Mouse (Mus musculus): ENCODE results near the gene Hmgb3.
"Not testable (repeated sequence)": the region's sequence is repeated elsewhere in the genome, so short reads cannot be mapped to it uniquely, and the experiment has no call there.

Hmgb3 gene

DNA sequence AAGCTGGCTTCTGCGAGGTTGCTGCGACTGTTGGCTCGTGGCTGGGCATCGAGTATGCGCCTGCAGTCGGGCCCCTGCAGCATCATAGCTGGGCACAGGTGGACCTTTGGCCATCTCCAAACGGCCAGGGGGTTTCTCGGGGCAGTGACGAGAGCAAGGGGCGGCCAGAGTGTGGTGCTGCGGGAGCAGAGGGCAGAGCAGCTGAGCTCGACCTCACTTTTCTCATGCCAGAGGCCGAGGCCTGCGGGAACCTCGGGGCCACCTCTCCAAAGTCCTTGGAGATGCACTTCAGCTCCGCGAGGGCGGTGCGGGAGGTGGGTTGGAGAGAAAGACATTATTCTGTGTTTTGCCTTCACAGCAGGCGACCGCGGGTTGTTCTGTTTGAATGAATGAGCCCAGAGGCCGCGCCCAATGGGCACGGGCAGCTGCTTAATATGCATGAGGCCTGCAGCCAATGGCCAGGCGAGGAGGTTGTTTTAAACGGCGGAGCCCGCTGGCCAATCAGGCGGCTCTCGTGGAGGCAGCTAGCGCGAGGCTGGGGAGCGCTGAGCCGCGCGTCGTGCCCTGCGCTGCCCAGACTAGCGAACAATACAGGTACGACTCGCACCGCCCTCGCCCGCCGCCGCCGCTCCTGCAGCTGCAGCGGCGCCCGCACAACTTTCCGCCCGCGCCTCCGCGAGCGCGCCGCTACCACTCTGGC lies at the start of gene Hmgb3:
Gene Hmgb3, plus strand, starts transcription at position 504 of the 700 bp plus-strand sequence.
- in situ Hi-C loops (cut with MboI): no loop called here

DNA sequence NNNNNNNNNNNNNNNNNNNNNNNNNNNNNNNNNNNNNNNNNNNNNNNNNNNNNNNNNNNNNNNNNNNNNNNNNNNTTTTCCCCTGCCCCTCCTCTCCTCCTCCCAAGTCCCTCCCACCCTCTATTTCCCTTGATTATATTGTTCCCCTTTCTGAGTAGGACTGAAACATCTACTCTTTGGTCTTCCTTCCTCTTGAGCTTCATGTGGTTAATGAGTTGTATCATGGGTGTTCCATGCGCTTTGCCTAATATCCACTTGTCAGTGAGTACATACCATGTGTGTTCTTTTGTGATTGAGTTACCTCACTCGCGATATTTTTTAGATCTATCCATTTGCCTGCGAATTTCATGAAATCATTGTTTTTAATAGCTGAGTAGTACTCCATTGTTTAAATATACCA lies 49.1 kb upstream of the Hmgb3 start:
- in situ Hi-C loops (cut with MboI): not testable (repeated sequence)

DNA sequence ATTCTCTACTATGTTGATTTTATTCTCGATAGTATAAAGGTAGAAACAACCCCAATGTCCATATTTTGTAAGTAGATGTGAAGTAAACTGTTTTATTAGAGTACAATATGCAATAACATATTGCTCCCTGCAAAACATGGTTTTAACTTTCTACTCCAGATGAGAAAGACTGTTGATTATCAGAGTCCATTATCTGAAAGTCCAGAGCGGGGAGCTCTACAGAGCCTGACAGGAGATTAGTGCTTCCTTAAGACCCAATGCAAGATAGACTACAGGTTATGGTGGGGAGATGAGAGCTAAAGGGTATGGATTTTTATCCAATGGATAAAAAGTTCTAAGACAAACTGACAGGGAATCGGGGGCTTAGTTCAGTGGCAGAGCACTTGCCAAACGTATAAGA lies 36.5 kb upstream of the Hmgb3 start:
- in situ Hi-C loops (cut with MboI): no loop called here

DNA sequence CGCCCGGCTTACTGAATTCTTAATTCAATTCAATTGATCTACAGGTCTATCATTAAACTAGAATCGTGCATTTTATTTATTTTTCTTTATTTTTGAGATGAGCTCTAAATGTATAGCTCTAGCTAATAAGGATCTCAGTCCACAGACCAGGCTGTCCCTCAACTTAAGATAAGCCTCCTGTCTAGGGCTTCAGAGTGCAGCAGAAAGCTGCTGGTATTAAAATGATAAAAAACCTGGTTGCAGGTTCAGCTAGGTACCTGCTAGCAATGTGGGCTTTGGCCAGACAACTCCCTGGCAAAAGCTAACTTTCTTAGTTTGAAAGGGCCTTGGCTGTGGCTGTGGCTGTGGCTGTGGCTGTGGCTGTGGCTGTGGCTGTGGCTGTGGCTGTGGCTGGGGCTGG lies 32.8 kb upstream of the Hmgb3 start:
- in situ Hi-C loops (cut with MboI): no loop called here

DNA sequence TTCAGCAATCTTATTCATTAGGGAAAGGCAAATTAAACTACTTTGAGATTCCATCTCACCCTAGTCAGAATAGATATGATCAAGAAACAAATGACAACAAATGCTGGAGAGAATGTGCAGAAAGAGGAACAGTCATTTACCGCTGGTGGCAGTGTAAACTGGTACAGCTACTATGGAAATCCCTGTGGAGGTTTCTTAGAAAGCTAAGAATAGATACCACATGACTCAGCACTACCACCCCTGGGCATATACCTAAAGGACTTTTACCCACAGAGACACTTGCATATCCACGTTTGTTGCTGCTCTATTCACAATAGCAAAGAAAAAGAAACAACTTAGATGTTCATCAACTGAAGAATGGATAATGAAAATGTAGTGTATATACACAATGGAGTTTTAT lies 31.4 kb upstream of the Hmgb3 start:
- in situ Hi-C loops (cut with MboI): no loop called here

DNA sequence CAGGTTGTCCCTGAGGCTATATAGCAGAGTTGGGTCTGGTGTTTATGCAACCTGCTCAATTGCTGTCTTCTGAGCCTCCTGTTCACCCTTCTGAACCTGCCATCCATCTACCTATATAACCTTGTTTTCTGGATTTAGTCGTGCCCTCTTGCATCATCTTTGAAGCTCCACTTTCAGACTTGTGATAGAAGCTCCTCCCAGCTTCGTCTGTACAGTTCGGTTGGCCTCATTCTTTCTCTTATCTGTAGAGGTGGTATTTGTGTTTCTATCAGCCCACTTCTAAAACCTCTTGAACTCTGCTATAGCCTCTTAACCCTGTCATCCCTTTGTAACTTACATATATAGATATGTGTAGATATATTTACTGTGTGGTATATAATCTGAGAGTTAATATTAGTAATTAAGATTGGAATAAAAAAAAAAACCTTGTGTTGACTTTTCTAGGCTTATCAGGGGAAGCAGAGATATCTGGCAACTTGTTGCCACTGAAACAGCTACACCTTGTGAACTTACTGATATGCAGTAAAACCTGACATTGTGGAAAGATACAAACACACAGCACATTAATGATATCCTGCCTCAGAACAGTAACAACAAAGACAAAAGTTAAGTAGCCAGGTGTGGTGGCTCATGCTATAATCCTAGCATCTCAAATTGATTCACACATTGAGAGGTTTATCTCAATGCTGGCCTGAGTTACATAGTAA lies 30.0 kb upstream of the Hmgb3 start:
- in situ Hi-C loops (cut with MboI): no loop called here

DNA sequence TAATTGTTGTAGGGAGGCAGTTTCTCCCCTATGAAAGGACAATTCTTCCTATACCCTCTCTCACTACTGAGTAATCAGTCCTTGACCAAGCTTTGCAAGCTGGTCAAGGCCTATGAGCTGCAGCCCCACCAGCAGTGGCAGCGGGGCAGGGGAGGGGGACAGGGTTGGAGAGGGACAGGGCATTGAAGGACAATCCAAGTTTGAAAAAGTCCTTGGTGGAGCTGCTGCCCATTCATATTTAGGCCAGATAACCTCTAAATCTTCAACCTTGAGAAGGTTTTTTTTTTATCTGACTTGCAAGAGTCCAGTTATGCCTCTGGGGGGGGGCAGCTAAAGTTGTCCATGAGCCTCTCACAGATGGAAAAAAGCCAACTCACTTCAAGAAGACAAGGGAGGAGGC lies 28.3 kb upstream of the Hmgb3 start:
- in situ Hi-C loops (cut with MboI): no loop called here

DNA sequence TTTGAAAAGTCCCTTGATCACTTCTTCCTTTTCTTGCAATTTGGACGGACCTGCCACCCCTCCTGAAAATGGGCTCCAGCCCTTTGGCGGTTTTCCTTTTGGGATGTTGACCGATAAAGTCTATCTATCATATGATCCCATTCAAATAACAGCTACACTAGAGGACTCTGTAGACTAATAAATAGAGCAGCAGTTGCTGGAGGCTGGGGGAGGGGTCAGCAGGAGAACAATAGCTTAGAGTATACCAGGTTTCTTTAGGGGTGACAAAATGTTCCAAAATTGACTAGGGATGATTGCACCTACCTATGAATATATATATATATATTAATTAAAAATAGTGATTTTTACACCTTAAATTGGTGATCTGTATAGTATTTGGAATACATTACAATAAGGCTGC lies 27.6 kb upstream of the Hmgb3 start:
- in situ Hi-C loops (cut with MboI): no loop called here

DNA sequence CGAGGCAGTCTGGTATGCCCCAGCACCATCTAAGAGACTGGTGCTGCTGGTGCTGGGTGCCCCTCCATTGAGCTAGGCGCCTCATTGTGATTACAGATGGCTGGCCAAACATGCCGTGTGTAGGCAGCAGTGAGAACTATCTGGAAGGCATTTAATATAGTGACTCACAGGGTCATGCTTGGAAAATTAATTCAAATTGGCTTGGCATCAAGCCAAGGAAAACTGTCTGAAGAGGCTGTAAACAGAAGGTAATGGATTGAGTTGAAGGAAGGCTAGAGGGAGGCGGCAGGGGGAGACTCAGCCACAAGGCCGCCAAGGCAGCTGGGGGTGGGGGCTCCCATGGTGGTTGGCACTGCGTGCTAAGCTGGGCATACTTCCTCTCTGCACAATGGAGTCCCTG lies 27.1 kb upstream of the Hmgb3 start:
- in situ Hi-C loops (cut with MboI): no loop called here

DNA sequence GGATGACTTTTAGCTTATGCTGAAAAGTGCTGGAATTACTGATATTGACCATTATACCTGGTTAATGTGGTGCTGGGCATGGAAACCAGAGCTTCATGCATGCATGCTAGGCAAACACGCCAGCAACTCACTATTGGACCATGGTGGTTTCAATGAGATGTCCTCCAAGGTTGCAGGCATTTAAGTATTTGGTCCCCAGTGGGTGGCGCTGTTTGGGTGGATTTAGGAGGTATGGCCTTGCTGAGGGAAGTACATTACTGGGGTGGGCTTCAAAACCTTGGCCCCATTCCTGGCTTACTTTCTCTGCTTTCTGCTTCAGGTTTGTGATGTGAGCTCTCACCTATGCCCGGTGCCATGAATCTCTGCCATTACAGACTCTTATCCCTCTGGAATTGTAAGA lies 23.1 kb upstream of the Hmgb3 start:
- in situ Hi-C loops (cut with MboI): no loop called here

DNA sequence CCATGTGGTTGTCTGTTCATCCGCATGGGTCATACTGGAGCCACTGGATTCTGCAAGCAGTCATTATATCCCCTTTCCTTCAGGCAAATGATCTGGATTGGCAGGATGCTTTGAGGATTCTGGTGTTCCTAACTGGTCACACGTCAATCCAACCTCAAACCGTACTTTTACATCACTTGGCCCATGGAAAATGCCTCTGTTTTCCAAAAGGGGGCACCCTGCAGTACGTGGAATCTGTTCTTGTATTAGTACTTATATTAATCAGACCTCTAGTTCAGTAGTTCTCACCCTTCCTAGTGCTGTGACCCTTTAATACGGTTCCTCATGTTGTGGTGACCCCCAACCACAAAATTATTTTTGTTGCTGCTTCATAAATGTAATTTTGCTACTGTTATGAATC lies 21.6 kb upstream of the Hmgb3 start:
- in situ Hi-C loops (cut with MboI): no loop called here

DNA sequence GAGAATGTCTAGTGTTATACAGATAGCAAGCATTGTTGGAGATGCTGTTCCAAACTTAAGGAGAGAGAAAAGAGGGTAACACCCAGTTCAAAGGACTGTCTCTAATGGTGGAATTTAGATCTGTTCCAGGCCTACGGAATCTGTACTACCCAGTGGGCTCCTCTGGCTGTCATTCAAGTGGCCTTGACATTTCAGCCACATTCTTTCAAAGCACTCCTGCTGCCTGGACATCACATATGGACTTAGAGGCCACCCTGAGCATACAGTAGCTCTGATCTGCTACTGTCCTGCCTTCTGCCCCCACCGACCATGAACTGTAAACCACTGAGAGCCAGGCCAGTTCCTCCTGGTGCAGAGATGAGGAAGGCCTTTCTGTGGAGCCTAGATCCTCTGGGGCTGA lies 17.9 kb upstream of the Hmgb3 start:
- in situ Hi-C loops (cut with MboI): no loop called here

DNA sequence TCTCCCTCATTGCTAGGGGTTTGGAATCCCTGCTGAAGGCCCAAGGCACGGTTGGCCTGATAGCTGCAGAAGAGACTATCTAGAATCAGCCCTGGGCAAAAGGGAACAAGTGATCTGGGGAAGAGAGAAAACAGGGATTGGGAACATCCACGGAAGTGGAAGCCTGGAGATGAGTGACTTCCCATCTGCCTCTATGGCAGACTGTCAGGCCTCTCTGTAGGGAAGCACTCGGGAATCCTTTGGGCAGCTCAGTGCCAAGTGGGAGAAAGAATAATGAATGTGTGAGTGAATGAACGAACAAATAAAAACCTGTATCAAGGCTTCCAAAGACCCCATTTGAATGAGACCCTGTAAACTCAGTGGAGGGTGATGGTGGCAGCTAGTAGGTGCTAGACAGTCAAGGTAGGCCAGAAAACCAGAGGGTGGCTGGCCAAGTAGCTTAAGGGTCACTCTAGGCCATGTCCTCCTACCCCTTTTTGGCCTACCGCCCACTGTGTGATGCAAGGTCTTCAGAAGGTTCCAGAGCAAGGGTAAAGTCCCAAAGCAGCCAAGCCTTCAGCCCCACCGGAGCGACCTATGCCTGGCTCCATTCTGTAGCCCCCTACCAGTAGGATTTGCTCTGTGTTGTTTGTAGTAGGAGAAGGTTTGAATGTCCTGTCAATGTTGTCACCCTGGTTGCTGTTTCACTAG lies 14.8 kb upstream of the Hmgb3 start:
- in situ Hi-C loops (cut with MboI): no loop called here

DNA sequence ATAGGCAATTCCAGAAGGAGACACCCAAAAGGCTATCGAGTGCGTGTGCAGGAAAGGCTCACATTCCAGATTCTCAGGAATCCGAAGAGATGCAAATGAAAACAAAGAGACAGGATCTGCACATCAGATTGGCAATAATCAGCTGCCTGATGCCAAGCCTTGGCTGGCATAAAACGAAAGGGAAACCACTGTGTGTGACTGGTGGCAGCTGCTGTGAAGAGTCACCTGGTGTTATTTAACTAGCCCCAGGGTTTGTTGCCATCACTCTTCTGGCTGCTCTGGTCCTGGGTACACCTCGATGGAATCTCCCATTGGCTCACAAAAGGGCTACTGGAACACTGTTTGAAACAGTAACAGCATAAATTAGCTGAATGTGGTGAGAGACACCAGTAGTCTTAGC lies 11.0 kb upstream of the Hmgb3 start:
- in situ Hi-C loops (cut with MboI): no loop called here

DNA sequence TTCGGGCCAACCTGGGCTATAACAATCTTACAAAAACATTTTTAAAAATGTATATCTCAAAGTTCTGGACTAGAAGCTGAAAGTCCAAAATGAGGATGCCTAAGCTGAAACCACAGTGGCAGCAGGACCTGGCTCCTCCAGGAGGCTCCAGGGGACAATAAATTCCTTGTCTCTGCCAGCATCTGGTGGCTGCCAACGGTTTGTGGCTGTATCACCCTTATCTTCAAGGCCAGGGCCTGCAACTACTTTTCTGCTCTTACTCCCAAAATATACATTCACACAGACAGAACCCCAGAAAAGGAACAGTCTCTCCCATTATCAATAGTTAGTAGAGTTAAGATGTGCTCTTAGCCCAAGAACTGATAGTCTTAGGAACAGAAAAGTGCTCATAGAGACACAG lies 10.6 kb upstream of the Hmgb3 start:
- in situ Hi-C loops (cut with MboI): no loop called here

DNA sequence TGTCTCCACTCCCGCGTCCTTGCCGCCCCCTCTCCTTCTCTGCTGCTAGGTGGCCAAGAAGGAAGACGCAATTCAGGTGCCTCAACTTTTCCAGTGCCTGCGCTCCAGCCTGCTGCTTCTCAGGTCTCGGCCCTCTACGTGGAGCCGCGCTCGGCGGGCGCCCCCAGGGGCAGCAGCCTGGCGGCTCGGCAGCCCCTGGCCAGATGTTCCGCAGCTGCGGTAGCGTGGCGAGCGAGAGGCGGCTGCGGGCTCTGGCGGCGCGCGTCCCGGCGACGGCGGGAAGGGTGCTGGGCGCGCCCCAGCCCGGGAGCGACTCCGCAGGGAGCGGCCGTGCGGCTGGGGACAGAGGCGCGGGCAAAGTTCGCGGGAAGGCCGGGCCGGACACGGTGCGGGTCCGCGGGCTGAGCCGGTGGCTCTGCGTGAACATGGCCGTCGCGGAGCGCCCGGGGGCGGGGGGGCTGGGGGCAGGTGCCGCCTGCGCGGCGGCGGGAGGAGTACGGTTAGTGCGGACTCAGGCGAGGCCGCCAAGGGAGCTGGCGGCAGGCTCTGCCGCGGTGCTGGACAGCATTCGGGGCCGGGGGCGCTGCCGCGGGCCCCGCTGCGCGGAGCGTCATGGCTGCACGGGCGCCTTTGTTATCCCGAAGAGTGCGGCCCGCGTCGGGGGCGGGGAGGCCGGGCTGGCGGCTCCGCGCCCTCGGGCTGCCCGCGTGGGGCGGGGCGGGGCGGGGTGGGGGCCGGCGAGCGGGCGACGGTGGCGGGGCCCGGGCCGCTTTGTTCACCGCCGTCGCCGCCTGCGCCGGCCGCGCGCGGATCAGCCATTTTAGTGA lies 610 bp downstream of the Hmgb3 start:
- in situ Hi-C loops (cut with MboI): no loop called here

DNA sequence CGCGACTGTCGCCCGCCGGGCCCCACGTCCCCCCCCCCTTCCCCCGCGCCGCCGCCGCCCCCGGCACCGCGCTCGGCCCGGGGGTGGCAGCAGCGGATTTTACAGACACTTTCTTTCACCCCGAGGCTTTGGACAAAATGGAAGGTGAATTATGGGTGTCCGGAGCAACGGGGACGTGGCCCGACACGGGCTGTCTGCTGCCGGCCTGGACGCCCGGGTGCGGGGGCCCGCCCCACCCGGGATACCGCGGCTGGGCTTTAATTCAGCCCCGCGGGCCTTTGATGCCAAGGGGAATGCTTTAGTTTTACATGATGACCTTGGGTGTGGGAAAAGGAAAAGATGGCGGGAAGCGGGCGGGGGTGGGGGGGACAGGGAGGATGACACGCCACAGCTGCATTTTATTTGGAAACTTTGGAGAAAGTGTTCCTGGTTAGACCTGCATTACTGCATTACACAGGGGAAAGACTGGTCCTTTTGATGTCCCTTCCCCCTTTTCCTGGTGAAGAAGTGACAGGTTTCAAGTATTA lies 1.3 kb downstream of the Hmgb3 start:
- in situ Hi-C loops (cut with MboI): no loop called here

DNA sequence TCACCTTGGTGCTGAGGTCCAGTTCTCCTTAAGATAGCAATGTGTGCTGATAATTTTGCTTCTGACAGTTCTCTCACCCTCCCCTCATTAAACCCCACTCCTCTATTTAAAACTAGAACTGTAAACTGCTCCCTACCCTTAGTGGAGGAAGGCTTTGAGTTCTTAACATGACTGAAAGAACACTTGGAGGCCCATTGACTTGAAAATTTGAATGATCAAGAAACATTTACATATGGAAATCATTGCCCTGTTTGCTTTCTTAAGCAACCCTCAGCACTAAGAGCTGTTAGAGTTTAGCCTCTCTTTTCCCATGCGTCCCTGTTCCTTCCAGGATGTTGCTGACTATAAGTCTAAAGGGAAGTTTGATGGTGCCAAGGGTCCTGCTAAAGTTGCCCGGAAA lies 3.6 kb downstream of the Hmgb3 start:
- in situ Hi-C loops (cut with MboI): no loop called here

DNA sequence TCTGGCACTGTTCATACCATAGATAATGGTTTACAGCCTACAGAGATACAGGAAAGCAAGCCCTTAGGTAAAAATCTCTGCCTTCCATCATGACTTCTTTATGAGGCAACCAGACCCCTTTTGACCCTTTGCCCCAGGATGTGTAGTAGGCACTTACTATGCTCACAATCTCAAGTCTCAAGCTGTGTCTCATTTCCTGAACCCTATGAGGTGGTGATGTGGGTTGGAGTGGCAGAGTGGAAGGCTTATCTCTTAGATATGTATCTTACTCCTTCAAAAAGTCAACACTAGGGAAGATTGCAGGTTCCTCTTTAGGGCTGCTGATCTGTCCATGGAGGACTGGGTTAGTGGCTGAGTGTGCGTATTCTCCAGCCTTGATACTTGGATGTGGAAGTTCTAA lies 5.1 kb downstream of the Hmgb3 start:
- in situ Hi-C loops (cut with MboI): no loop called here

DNA sequence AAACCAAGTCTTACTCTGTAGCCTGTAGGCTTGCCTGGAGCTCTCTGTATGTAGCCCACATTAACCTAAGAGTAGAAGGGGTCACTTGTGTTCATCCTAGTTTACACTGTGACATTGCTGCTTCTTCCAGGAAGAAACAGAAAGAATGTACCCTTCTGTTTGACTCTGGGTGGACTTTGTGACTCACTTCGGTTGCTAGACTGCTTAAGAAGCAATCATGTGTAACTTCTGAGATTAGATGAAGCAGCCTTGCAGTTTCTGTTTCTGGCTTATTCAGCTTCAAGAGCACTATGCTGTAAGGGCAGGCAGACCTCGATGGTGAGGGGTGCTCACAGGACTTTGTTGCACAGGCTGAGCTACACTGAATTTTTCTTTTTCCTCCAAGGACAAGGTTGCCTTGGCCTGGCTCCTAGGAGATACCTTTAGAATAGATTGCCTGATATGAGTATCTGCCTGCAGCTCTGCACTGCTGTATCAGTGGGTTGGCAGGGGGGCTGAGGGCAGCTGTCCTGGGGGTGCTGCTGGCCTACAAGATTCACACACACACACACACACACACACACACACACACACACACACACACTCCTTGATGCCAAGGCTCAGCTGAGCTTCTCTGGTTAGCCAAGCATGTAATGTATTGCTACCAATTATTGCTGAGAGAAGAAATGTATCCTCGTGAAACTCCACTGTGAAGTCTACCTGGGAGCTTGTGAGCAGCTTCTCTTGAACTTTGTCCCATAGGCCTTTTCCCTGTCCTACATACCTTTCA lies 17.6 kb downstream of the Hmgb3 start:
- in situ Hi-C loops (cut with MboI): no loop called here

DNA sequence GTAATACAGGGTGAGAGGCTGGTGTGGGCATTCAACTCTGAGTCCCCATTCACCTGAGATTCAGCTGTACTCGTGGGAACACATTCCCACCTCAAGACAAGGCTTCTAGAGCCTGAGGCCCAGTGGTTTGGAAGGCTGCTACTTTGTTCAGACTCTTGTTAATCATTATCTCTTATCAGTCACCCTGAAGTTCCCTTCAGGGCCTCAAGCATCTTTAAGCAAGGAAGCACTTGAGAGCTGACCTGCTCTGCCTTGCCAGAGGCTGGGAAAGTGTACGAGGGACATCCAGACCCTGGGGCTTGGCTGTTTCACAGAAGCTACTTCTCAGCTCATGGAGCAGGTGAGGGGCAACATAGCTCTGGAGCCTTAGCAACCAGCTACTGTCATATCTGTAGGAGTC lies 19.8 kb downstream of the Hmgb3 start:
- in situ Hi-C loops (cut with MboI): no loop called here

Data from mature B cell (primary cell).